Mouse (Mus musculus) CD4-positive, CD25-positive, alpha-beta regulatory T cell, adult 4 months (primary cell): ENCODE results near the gene Gatad2a. TPM values are rescaled to one million over a fixed set of nuclear protein-coding genes. Genes with fewer than 3 reads are reported as not detected.
"Not testable (repeated sequence)": the region's sequence is repeated elsewhere in the genome, so short reads cannot be mapped to it uniquely, and the experiment has no call there.

Experiments
- ATAC-seq: one replicate; pipeline ENCODE4 v1.8.0; 2017
- polyA plus RNA-seq, 2 experiments: library from polyadenylated mRNA; unstranded; fragments of 100-300 nt; shearing (Covaris generic); gene quantifications; one replicate each; pipeline ENCODE4 v1.2.1; 2017

Gene Gatad2a
- 10 to 100 TPM; 17.4 to 21.6 TPM for polyA plus RNA-seq

DNA sequence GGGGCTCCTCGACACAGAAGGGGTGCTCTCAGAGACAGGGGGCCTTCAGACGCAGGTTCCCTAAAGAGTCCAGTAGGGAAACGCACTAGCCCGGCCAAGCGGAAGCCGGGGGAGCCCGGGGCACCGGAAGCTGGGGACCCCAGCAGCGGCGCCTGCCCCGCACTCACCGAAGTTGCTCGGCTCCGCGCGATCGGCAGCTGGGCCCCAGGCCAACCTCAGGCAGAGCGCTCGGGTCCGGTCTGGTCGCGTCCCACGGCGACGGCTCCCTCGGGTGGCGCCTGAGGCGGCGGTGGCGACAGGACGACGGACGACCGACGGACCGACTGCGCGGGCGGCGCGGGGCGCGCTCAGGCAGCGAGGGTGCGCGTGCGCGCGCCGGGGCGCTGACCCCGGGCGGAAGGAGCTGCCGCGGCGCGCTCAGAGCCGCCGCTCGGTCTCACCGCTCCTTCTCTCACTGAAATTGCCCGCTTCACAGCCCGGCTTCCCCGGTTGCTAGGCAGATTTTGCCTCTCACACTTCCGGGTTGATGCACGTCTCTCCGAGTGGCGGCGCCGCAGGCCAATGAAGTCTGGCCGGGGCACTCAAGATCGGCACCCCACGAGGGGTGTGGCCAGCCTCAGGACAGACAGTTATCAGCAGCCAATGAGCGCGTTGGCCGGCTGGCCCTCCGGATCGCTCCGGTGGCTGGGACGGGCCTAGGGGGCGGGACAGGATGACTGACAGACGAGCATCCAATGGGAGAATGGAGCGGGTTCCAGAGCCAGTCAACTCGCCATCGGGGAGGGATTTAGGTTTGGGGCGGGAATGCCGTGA, at the start of gene Gatad2a:
Gene Gatad2a, minus strand, starts transcription at position 609 of the 813 bp plus-strand sequence.
- peak; percentile 91 for ATAC-seq

- no peak for ATAC-seq
These were observed 47.8 kb upstream of the Gatad2a start for GRCm38 (mm10) chr8:70043996-70044395.

- peak; percentile 95 for ATAC-seq
These were observed 46.6 kb upstream of the Gatad2a start, which contains the start of the genes Mau2 and Sugp1 for GRCm38 (mm10) chr8:70042583-70043455. Gene Mau2, minus strand, starts transcription at chr8:70042734. Gene Sugp1, plus strand, starts transcription at chr8:70042813.

GRCm38 (mm10) chr8:70041885-70042546, 45.8 kb upstream of the Gatad2a start:
- peak; percentile 9 for ATAC-seq

DNA sequence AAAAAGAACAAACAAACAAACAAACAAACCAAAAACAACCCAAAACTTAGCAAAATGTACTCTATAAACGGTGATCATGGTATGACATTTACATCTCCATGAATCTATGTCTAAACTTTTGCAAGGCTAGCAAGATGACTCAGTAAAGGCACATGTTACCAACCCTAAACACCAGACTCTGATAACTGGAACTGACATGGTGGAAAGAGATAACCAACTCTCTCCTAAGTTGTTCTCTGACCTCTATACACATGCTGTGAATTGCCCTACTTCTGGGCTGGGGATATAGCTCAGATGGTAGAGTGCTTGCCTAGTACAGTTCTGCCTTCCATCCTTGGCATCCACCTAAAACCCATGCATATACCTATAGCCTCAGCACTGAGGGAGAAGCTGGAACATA, 41.8 kb upstream of the Gatad2a start:
- ATAC-seq, result no peak

GRCm38 (mm10) chr8:70030255-70030654, 34.1 kb upstream of the Gatad2a start:
- ATAC-seq, result no peak

DNA sequence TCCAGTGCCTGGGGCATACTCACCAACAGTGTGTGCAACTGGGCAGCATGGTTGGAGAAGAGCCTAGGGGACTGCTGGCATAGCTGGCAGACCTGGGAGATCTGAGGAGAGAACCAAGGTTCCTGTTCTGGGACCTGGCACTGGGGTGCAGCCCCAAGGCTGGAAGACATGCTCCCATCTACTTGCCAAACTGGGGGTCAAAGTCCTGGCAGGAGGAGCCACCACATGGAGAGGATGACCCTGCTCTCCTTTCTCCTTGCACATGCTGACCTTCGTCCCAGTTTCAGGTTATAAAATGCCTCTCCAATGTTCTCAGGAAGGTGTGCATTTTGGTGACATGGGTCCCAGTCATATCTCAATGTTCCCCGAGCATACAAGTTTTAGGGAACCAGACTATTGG, 30.0 kb upstream of the Gatad2a start:
- no peak for ATAC-seq

- no peak for ATAC-seq
These were observed 27.4 kb upstream of the Gatad2a start for GRCm38 (mm10) chr8:70023596-70023995.

- ATAC-seq, result no peak
These were observed 18.8 kb upstream of the Gatad2a start for GRCm38 (mm10) chr8:70015017-70015416.

DNA sequence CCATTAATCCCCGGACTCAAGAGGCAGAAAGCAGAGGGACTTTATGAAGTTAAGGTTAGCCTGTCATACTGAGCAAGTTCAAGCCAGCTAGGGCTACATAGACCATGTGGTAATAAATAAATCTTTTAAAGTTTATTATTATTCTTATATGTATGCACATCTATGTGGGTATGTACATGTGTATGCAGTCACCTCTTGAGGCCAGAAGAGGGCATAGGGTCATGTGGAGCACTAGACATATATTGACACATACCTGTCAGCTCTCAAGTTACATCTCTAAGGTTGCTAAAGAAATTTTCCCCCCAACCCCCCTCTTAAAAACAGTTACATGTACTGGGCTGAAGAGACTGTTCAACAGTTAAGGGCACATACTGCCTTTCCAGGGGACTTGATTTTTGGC, 16.6 kb upstream of the Gatad2a start:
- ATAC-seq, result no peak

GRCm38 (mm10) chr8:70012350-70012749, 16.2 kb upstream of the Gatad2a start:
- ATAC-seq, result no peak

- ATAC-seq, result not testable (repeated sequence)
These were observed 14.6 kb upstream of the Gatad2a start for GRCm38 (mm10) chr8:70010796-70011195.

- no peak for ATAC-seq
These were observed 9.0 kb upstream of the Gatad2a start for GRCm38 (mm10) chr8:70005178-70005577.

GRCm38 (mm10) chr8:70004345-70004744, 8.2 kb upstream of the Gatad2a start:
- ATAC-seq, result no peak

GRCm38 (mm10) chr8:70003204-70003657, 7.0 kb upstream of the Gatad2a start:
- peak; percentile 66 for ATAC-seq

DNA sequence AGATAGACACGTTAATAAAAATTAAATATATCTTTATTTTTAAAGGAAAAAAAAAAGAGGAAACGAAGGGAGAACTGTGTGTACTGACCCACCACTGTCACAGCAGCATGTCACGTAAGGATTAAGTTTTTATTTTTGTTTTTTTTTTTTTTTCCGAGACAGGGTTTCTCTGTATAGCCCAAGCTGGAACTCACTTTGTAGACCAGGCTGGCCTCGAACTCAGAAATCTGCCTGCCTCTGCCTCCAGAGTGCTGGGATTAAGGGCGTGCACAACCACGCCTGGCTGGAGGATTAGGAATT, 5.7 kb upstream of the Gatad2a start:
- ATAC-seq, result not testable (repeated sequence)

- ATAC-seq, result peak; percentile 73
These were observed 5.2 kb upstream of the Gatad2a start for GRCm38 (mm10) chr8:70001176-70001891.

GRCm38 (mm10) chr8:70000226-70000625, 4.0 kb upstream of the Gatad2a start:
- ATAC-seq, result no peak

DNA sequence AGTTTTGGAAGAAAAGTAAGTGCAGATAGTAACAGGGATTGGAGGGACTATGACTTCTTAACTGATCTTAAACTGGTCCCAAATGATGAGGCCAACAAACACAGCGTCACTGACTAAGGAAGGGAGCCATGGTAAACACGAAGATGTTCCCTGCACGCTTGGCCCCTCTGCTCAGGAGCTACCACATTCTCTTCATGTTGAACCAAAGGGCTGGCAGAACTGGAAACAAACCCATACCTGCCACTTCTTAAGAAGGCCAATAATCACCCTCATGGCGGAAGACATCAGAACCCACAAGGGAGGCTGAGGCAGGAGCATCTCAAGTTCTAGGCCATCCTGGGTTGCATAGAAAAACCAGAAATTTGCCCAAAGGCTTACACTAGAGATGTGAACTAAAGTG, 3.1 kb upstream of the Gatad2a start:
- ATAC-seq, result no peak

DNA sequence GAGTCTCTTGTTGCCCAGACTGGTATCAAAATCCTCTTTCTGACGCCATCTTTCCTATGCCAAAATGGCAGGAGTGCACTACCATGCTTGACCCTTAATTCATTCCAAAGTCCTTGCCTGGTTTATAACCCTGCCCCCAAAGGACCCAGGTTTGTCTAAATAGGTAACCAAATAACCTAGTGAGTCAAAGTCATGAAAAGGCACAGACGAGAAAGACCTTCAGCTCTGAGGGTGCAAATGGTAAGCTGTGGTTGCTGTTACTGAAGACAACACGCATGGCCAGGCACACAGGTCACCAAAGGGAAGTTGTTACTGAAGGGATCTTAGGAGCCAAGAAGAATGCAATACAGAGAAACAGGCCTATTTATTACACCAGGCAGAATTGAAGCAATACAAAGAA, 2.5 kb upstream of the Gatad2a start:
- no peak for ATAC-seq

DNA sequence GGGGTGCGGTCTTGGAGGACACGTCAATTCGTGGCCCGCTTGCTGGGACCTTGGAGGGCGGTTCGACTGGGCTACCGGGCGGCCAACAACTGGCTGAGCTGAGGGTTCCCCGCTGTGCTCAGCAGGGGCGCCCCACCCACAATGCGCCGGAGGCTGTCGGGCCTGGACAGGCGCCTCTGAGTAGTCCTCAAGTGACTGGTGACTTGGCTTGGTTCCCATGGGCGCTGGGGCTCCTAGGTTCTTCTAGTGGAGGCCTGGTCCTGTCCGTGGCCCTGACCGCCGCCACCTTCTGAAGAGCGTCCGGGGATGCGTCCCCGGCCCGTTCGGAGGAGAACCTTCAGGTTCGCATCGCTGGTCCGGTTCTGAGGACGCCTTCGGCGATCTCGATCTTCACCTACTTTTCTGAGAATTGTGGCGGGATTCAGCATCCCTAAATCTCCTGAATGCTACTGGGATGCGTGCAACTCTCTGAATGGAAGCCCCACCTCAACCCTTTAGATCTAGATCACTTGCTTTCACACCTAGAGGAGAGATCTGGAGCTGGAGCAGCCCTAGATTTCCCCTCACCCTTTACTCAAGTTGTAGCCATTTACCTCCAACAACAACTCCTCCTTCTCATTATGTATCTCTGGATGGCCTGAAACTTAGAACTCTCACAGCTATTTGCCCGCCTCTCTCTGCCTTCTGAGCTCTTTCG, 553 bp upstream of the Gatad2a start:
- ATAC-seq, result no peak

DNA sequence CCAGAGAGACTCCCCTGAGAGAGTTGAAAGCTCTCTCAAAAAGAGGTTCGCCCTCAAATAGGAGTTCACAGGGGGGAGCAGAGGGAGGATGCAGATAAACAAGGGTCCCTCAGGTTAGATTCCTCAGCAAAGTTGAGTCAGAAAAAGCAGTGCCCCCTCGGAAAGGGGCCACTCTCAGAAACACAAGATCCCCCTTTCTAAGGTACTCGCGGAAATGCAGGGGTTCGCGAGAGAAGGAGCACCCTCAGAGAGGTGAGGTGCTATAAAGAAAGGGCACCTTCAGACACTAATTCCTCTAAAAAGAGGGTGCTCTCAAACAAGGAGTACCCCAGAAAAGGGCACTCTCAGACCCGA, 785 bp downstream of the Gatad2a start:
- ATAC-seq, result no peak
